Mouse (Mus musculus) cerebellum, adult 11-12 months (tissue): ENCODE results near the gene Dcst1.

Experiments used
- DNase-seq: peaks from one replicate; pipeline ENCODE4 v3.0.0; 2022

Dcst1 gene

DNA sequence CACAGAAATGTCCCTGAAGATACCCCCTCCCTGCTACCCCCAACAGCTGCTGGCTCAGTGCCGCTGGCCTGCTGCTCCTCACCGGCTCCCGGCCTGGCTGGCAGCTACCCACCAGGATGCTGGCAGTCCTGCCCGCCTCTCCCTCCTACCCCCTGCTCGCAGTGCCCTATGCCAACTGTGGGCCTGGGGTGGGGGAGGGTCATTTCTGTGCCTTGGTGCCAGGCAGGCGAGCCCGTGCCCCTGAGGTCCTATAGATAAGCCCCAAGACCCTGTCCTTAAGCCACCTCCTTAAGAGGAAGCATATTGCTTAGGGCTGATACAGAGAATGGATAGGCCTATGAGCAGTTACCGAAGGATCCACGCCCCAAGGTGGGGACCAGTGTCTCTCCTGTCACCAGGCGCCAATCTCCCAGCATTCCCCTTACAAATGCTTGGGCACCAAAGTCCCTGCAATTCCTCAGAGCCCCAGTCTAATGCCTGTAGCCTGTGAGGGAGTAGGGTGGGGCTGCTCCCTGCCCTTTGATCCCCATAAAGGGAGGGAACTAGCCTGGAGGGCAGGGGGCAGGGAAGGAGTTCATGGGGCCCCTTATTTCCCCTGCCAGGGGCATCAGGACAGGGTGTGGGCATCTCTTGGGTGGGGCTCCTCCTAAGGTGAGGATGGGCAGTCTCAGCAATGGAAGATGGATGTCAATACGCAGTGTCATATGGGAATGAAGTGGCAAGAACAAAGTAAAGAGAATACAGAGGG lies 23.3 kb upstream of the Dcst1 start:
- DNase-seq, result peak; percentile 71

DNA sequence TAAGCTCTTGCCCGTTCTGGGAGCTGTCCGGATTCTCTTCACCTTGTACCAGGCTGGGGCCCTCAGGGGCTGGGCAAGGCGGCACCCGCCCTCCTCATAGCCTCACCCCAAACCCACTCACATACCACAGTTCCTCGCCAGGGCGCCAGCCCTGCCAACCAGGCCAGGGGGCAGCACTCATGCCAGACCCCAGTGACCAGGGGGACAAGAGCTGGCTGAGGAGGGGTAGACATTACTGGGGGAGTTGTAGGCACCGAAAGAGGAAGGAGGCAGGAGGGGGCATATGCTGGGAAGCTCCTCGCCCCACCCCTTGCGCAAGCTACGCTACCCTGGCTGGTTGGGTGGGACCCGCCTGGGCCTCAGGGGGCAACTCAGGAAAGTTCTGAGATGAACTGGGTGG lies 22.6 kb upstream of the Dcst1 start:
- peak; percentile 69 for DNase-seq

GRCm38 (mm10) chr3:89386438-89387420 lies 21.7 kb upstream of the Dcst1 start:
- peak; percentile 62 for DNase-seq

- DNase-seq, result no peak
Observed at GRCm38 (mm10) chr3:89385451-89385850, 20.4 kb upstream of the Dcst1 start.

DNA sequence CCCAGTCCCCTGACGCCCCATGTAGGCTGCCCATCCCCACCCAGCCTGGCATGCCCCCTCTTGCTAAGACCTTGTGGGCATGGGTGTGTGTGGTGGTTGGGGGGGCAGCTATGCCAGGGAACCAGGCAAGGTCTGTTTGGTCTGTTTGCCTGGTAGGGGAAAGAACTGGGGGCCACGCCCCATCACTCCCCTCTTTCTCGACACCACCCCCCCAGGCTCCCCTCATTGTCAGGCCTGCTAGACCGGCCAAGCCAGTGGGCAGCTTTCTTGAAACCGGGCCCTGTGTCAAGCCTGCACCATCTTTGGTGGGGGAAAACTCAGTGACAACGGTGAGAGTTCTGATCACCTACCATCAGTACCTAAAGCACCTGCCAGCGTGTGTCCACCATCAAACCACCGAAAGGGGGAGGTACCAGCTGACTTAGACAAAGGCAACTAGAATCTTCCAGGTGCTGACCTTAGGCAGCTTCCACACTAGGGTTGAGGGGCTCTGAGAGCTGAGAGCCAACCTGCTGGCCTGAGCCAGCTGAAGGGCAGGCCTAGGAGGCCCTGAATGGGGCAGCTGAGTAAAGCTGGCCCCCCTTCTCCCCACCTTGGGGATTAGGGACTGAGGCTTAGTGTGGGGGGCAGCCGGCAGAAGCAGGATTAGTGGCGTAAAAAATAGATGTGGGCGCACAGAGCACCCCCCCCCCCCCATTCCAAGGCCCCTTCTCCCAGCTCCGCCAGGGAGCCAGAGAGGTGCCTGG lies 19.5 kb upstream of the Dcst1 start:
- peak; percentile 35 for DNase-seq

GRCm38 (mm10) chr3:89383651-89384255 lies 18.7 kb upstream of the Dcst1 start:
- no peak for DNase-seq

GRCm38 (mm10) chr3:89382950-89383349 lies 17.9 kb upstream of the Dcst1 start:
- no peak for DNase-seq

DNA sequence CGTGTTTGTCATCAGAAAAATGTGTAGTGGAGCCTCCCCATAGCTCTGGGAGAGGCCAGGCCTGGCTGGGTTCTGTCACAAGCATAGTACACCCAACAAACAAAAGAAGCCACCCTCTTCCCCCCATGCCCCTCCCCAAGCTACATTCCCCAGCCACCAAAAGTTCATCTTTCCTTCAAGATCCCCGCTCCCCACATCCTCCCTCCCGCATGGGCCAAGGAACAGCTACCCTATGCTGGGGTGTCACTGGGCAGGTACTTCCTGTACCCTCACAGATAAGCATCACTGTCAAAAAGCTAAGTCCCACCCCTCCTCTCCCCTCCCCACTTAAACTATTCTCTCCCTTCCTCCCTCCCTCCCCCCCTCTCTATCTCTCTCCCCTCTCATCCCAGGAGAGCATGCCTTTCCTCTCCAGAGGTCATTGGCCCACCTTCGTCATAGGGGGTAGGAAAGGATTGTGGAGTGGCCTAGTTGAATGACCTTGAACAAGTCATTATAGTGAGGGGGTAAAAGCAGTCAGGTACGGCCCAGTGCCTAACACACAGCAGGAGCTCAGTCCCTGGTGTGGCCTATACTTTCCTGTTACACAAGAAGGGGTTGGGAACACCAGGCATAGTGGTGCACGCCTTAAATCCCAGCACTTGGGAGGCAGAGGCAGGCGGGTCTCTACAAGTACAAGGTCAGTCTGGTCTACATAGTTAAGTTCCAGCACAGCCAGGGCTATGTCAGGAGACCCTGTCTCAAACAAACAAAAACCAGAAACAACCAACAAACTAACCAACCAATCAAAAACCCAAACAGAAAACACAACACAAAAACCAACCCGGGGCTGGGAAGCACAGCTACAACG lies 17.2 kb upstream of the Dcst1 start:
- DNase-seq, result no peak

GRCm38 (mm10) chr3:89381233-89381632 lies 16.2 kb upstream of the Dcst1 start:
- DNase-seq, result no peak

DNA sequence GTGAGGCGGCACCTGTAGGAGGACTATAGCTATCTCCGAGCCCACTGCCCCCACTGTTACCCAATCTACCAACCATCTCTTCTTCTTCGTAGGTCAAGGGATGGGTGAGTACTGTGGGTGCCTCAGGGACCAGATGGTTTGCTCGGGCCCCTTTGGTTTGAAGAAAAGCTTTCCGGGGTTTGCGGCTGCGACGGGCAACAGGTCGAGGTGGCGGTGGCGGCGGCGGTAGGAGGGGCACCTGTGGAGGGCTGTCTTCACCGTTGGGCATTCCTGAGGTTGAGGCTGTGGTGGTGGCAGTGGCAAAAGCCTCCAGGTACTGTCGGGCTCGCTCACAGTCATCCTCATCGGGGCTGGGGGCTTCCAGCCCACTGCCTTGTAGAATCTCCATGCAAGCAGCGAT lies 15.7 kb upstream of the Dcst1 start:
- no peak for DNase-seq

DNA sequence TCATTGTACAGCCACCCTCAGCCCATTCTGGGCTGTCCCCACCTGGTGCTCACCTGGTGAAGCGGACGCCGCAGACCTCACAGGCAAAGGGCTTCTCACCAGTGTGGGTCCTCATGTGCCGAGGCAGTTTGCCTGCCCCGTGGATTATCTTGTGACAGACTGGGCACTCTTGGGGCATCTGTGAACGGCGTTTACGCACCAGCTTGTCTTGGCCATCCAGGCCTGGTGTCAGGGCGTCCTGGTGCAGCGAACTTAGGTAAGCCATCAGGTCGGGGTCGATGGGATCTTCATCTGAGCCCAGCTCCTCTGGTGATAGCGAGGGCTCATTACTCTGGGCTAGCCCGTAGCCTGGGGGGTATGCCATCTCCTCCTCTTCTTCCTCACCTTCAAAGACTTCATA lies 15.2 kb upstream of the Dcst1 start:
- no peak for DNase-seq

- no peak for DNase-seq
Observed at GRCm38 (mm10) chr3:89379388-89380131, 14.5 kb upstream of the Dcst1 start.

GRCm38 (mm10) chr3:89378394-89379067 lies 13.5 kb upstream of the Dcst1 start:
- DNase-seq, result peak; percentile 65

- no peak for DNase-seq
Observed at GRCm38 (mm10) chr3:89377831-89378230, 12.8 kb upstream of the Dcst1 start.

DNA sequence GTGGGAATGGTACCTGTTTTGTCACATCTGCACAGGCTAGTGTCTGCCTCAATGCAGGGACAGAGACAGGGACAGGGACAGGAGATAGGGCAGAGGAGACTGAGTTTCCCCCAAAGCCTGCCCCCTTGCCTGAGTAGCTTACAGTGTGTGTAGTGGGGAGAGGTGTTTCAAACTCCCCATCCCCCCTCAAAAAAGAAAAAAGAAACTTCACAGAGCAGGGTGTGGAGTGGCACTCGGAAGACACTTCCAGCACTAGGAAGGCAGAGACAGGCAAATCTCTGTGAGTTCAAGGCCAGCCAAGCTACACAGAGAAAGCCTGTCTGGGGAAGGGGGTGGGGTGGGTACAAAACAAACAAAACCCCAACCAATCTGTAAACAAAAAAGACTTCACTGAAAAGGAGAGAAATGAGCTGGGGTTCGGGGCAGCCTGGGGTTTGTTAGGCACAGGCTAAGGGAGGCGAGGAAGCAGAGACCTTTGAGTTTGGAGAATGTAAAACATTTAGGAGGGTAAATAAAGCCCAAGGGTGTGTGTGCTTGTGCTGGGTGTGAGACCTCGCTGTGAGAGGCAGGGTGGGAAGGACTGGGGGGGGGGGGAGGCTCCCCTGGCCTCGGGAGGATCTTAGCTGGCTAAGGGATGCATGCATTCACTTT lies 8.7 kb upstream of the Dcst1 start:
- DNase-seq, result no peak

DNA sequence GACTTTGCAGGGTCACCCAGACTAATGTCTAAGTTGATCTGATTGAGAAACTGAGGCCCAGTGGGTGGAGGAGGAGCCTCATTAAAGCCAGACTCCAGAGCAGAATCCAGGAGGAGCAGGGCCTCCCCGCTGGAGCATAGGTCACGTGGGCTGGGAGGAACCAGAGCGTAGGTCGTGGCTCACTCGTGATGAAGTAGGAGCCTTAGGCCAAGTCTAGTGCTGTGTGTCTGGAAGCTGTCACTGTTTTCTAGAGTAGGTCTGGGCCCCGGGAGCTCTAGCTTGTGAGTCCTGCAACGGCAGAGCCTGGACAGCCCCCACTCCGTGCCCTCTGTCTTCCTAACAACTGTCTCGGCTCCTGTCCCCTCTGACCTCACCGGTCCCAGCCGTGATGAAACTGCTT lies 2.3 kb upstream of the Dcst1 start:
- no peak for DNase-seq

- DNase-seq, result no peak
Observed at GRCm38 (mm10) chr3:89365486-89366414, 697 bp upstream of the Dcst1 start.

GRCm38 (mm10) chr3:89364631-89365030 lies 422 bp downstream of the Dcst1 start:
- no peak for DNase-seq

- no peak for DNase-seq
Observed at GRCm38 (mm10) chr3:89361675-89362074, 3.4 kb downstream of the Dcst1 start, which contains the start of gene Dcst2. Gene Dcst2 (plus strand): TSS chr3:89361975.
